Mouse (Mus musculus) stomach, embryonic 15.5 days (tissue): ENCODE results near the gene Srd5a1. TPM values are rescaled to one million over a fixed set of nuclear protein-coding genes. Genes with fewer than 3 reads are reported as not detected.
A peak's percentile ranks its signal among the peaks of the same experiment; 100 is the strongest.
"Not testable (repeated sequence)": the region's sequence is repeated elsewhere in the genome, so short reads cannot be mapped to it uniquely, and the experiment has no call there.

Source experiments
- ATAC-seq: fragments of 200-750 bp; cut with Nextera tagmentation; 2 replicates; pipeline ENCODE4 v1.8.0; 2017; ENCODE audit warnings: low read depth, moderate number of reproducible peaks, moderate TSS enrichment; ENCODE audit not compliant: insufficient read depth, low FRiP score
- H3K27ac ChIP-seq: fragments of 300-500 bp; sonication (generic); 2 replicates; pipeline ENCODE4 v1.5.1; 2015; ENCODE audit warnings: mild to moderate bottlenecking, inconsistent platforms
- H3K27me3 ChIP-seq: fragments of 300-500 bp; sonication (generic); replicated peaks from 2 replicates; pipeline ENCODE4 v1.6.1; 2015; ENCODE audit warnings: inconsistent platforms
- H3K36me3 ChIP-seq: fragments of 300-500 bp; sonication (generic); 2 replicates; pipeline ENCODE4 v1.6.1; 2015; ENCODE audit warnings: inconsistent platforms
- H3K4me1 ChIP-seq: fragments of 300-500 bp; sonication (generic); 2 replicates; pipeline ENCODE4 v1.6.1; 2015; ENCODE audit warnings: inconsistent platforms
- H3K4me2 ChIP-seq: fragments of 300-500 bp; sonication (generic); 2 replicates; pipeline ENCODE4 v1.6.1; 2015; ENCODE audit warnings: mild to moderate bottlenecking, inconsistent platforms
- H3K4me3 ChIP-seq: fragments of 300-500 bp; sonication (generic); replicated peaks from 2 replicates; pipeline ENCODE4 v1.5.1; 2015; ENCODE audit warnings: inconsistent platforms
- H3K9ac ChIP-seq: fragments of 300-500 bp; sonication (generic); 2 replicates; pipeline ENCODE4 v1.6.1; 2015; ENCODE audit warnings: inconsistent platforms
- H3K9me3 ChIP-seq: fragments of 300-500 bp; sonication (generic); 2 replicates; pipeline ENCODE4 v1.6.1; 2016; ENCODE audit warnings: inconsistent platforms
- WGBS: fragments of 180-500 bp; shearing (Covaris S2); methylation state at CpG from one replicate; pipeline ENCODE4 v1.1.7; 2015; 5-methylcytosine and 5-hydroxymethylcytosine counted together
- polyA plus RNA-seq: library from polyadenylated mRNA; unstranded; fragments of >200 nt; fragmentation: Nextera tagmentation; extraction: Ambion mirVana; gene quantifications from 2 replicates; pipeline ENCODE4 v1.2.1, GENCODE M21; 2015

Gene Srd5a1
- polyA plus RNA-seq, 1 experiment from 2014 or later, result 28.3 TPM

GRCm38 (mm10) chr13:69638108-69638626 lies 26.9 kb upstream of the Srd5a1 start:
- no peak overlapping the region for H3K27ac ChIP-seq
- 65% methylated on average over 6 of the region's 6 CpGs for WGBS
- H3K4me1 ChIP-seq, result no peaks in the 10 kb centered on the region
- peaks cover 33% of the 10 kb centered on the region for H3K36me3 ChIP-seq
- no peak overlapping the region for H3K4me2 ChIP-seq
- no peak overlapping the region for H3K9ac ChIP-seq
- no peaks in the 10 kb centered on the region for H3K9me3 ChIP-seq
- no peaks in the 10 kb centered on the region for H3K27me3 ChIP-seq
- H3K4me3 ChIP-seq, result no peak overlapping the region
- no peak for ATAC-seq

GRCm38 (mm10) chr13:69637657-69638056 lies 26.4 kb upstream of the Srd5a1 start:
- Histone ChIP-seq H3K36me3 (peaks cover 36% of the 10 kb centered on the region), H3K9ac (no peak overlapping the region), H3K9me3 (no peaks in the 10 kb centered on the region), H3K4me3 (no peak overlapping the region), H3K4me2 (no peak overlapping the region), H3K4me1 (no peaks in the 10 kb centered on the region), H3K27me3 (no peaks in the 10 kb centered on the region), H3K27ac (no peak overlapping the region)
- ATAC-seq, result no peak
- 85% methylated on average over 9 of the region's 9 CpGs for WGBS

DNA sequence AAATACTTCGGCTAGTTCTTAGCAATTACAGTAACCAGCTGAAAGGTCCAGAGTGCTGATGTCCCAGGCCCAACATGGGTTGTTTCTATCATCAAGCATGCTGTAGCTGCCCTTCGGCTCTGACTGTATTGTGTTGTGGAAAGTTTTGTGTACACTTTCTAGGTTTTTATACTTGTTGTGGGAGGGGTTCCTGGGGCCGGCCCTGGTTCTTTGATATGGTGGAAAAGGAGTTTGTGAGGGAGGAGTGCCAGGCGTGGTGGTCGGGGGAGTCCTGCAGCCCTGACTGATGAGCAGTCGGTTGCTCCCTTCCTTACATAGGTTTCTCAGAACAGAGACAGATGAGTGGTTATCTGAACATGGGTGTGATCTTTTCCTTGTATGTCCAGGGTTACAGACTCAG lies 25.6 kb upstream of the Srd5a1 start:
- 69% methylated on average over 6 of the region's 6 CpGs for WGBS
- no peak overlapping the region for H3K27ac ChIP-seq
- no peak overlapping the region for H3K4me3 ChIP-seq
- H3K4me1 ChIP-seq, result no peaks in the 10 kb centered on the region
- no peaks in the 10 kb centered on the region for H3K27me3 ChIP-seq
- H3K36me3 ChIP-seq, result peaks cover 43% of the 10 kb centered on the region
- no peaks in the 10 kb centered on the region for H3K9me3 ChIP-seq
- ATAC-seq, result no peak
- no peak overlapping the region for H3K4me2 ChIP-seq
- H3K9ac ChIP-seq, result no peak overlapping the region

- WGBS, result 64% methylated on average over 3 of the region's 3 CpGs
- Histone ChIP-seq H3K9ac (no peak overlapping the region), H3K27ac (no peak overlapping the region), H3K4me2 (no peak overlapping the region), H3K9me3 (no peaks in the 10 kb centered on the region), H3K36me3 (peaks cover 47% of the 10 kb centered on the region), H3K27me3 (no peaks in the 10 kb centered on the region), H3K4me3 (no peak overlapping the region), H3K4me1 (no peaks in the 10 kb centered on the region)
- ATAC-seq, result 0 out of 2 replicates have a peak, but pooled peaks have one; percentile 25
These were observed 25.1 kb upstream of the Srd5a1 start for GRCm38 (mm10) chr13:69636375-69636774.

DNA sequence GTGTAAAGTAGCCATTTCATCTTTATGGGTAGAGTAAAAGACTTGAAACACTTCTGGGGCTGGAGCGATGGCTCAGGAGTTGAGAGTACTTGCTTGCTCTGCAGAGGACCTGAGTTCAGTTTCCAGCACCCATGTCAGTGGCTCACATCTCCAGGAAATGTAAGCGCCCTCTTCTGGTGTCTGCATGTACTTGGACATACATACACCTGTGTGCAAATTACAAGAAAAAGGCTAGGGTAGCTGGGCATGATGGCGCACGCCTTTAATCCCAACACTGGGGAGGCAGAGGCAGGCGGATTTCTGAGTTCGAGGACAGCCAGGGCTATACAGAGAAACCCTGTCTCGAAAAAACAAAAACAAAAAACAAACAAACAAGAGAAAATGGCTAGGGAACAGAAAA lies 24.6 kb upstream of the Srd5a1 start:
- H3K4me2 ChIP-seq, H3K9me3 ChIP-seq, H3K27me3 ChIP-seq, H3K4me1 ChIP-seq, H3K4me3 ChIP-seq, H3K27ac ChIP-seq, ATAC-seq, H3K9ac ChIP-seq: not testable (repeated sequence)
- peaks cover 51% of the 10 kb centered on the region for H3K36me3 ChIP-seq
- WGBS, result 97% methylated on average over 7 of the region's 7 CpGs

DNA sequence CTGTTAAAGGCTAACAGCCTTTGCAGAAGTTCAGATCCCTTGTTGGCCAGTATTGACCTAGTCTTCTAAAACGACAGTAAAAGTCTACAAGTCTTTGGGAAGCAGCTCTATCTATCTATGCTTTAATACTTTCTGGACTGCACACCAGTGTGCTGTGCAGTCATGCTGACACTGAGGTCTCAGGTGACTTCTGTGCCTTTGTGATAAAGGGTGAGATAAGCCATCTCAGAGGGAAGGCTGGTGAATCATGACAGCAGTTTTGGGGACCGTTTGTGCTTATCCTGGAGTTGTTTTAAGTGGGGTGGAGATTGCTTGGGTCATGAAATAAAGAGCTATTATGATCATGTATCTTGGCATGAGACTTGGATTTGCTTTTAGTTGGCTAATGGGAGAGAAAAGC lies 22.7 kb upstream of the Srd5a1 start:
- no peak for ATAC-seq
- WGBS, result 77% methylated on average over 2 of the region's 2 CpGs
- H3K4me1 ChIP-seq, result no peaks in the 10 kb centered on the region

GRCm38 (mm10) chr13:69633551-69633950 lies 22.3 kb upstream of the Srd5a1 start:
- WGBS, result 91% methylated on average over 9 of the region's 9 CpGs
- H3K4me2 ChIP-seq, result no peak overlapping the region
- H3K27ac ChIP-seq, result no peak overlapping the region
- no peaks in the 10 kb centered on the region for H3K4me1 ChIP-seq
- ATAC-seq, result no peak
- no peaks in the 10 kb centered on the region for H3K27me3 ChIP-seq
- no peaks in the 10 kb centered on the region for H3K9me3 ChIP-seq
- peaks cover 58% of the 10 kb centered on the region for H3K36me3 ChIP-seq
- no peak overlapping the region for H3K4me3 ChIP-seq
- no peak overlapping the region for H3K9ac ChIP-seq

More for the DNA sequence above, 22.7 kb upstream of the Srd5a1 start:
- H3K4me3 ChIP-seq, result no peak overlapping the region
- H3K4me2 ChIP-seq, result no peak overlapping the region
- H3K36me3 ChIP-seq, result peaks cover 58% of the 10 kb centered on the region
- no peaks in the 10 kb centered on the region for H3K27me3 ChIP-seq
- H3K9ac ChIP-seq, result no peak overlapping the region
- H3K27ac ChIP-seq, result no peak overlapping the region
- H3K9me3 ChIP-seq, result no peaks in the 10 kb centered on the region

- no peaks in the 10 kb centered on the region for H3K4me1 ChIP-seq
- WGBS, result 87% methylated on average over 4 of the region's 4 CpGs
- no peak for ATAC-seq
- H3K9ac ChIP-seq, result no peak overlapping the region
- H3K27ac ChIP-seq, result no peak overlapping the region
- no peaks in the 10 kb centered on the region for H3K27me3 ChIP-seq
- H3K36me3 ChIP-seq, result peaks cover 66% of the 10 kb centered on the region
- H3K4me2 ChIP-seq, result no peak overlapping the region
- no peaks in the 10 kb centered on the region for H3K9me3 ChIP-seq
- no peak overlapping the region for H3K4me3 ChIP-seq
These were observed 20.4 kb upstream of the Srd5a1 start for GRCm38 (mm10) chr13:69631659-69632058.

- no peak overlapping the region for H3K9ac ChIP-seq
- peaks cover 69% of the 10 kb centered on the region for H3K36me3 ChIP-seq
- H3K27ac ChIP-seq, result no peak overlapping the region
- no peak overlapping the region for H3K4me3 ChIP-seq
- H3K4me2 ChIP-seq, result no peak overlapping the region
- H3K9me3 ChIP-seq, result no peaks in the 10 kb centered on the region
- 93% methylated on average over 3 of the region's 3 CpGs for WGBS
- no peaks in the 10 kb centered on the region for H3K4me1 ChIP-seq
- no peaks in the 10 kb centered on the region for H3K27me3 ChIP-seq
- no peak for ATAC-seq
These were observed 19.9 kb upstream of the Srd5a1 start for GRCm38 (mm10) chr13:69631111-69631510.

DNA sequence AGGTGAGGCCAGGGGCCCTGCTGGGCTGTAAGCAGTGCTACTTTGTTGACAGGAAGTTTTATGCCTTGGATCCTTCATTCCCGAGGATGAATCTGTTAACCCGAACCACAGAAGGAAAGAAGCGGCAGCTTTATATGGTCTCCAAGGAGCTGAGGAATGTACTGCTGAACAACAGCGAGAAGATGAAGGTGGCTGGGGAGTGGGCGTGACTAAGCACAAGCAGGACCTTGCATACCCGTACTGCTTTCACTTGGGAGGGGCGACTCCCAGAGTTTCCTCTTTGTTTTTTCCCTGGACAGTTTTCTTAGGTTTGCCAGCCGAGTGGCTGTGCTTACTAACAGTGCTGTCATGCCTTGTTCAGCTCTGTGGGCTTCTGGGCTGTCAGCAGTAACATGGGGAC lies 19.3 kb upstream of the Srd5a1 start:
- Histone ChIP-seq H3K4me1 (no peaks in the 10 kb centered on the region), H3K9ac (no peak overlapping the region), H3K27ac (no peak overlapping the region), H3K4me3 (no peak overlapping the region), H3K27me3 (no peaks in the 10 kb centered on the region), H3K9me3 (no peaks in the 10 kb centered on the region), H3K4me2 (no peak overlapping the region), H3K36me3 (peaks cover 71% of the 10 kb centered on the region)
- ATAC-seq, result no peak
- WGBS, result 76% methylated on average over 8 of the region's 8 CpGs

DNA sequence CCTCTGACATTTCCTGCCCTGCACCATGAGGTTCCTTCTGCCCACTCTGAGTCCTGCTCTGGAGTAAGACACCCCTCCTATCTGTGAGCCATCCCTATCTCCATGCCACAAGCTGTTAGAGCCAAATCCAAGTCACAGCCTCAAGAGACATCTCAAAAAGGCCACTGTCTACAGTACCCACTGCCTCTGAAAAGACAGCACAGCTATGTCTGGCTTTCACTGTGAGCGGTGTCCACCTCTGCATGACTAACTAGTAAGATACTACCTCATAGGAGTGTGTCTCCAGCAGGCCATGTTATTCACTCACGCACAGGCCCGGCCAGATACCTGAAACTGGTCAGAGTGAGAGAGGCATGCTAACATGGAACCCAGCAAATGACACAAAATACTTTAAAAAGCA lies 16.7 kb upstream of the Srd5a1 start:
- 96% methylated on average over 3 of the region's 3 CpGs for WGBS
- no peaks in the 10 kb centered on the region for H3K4me1 ChIP-seq
- H3K4me2 ChIP-seq, result no peak overlapping the region
- no peaks in the 10 kb centered on the region for H3K27me3 ChIP-seq
- H3K9ac ChIP-seq, result no peak overlapping the region
- H3K36me3 ChIP-seq, result peaks cover 62% of the 10 kb centered on the region
- H3K27ac ChIP-seq, result no peak overlapping the region
- no peaks in the 10 kb centered on the region for H3K9me3 ChIP-seq
- no peak for ATAC-seq
- H3K4me3 ChIP-seq, result no peak overlapping the region

DNA sequence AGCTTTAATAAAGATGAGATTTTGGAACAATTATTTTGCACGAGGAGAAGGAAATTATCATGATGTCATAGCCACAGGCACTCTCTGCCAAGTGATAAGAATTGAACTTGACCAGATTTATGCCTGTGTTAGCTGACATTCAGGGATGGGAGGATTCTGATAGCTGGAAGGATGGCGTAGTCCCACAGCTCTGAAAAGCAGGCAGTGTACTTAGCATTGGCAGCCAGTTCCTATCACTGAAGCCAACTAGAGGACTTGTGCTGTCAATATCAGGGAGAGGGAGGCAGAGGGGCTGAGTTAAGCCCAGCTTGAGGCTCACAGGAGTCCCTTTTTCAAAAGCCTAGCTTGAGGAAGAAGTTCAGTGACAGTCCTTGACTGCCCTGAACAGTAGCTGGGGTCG lies 13.3 kb upstream of the Srd5a1 start:
- 87% methylated on average over 3 of the region's 3 CpGs for WGBS
- ATAC-seq, result no peak
- no peak overlapping the region for H3K4me2 ChIP-seq
- H3K27ac ChIP-seq, result no peak overlapping the region
- H3K27me3 ChIP-seq, result no peaks in the 10 kb centered on the region
- no peak overlapping the region for H3K9ac ChIP-seq
- no peaks in the 10 kb centered on the region for H3K4me1 ChIP-seq
- H3K9me3 ChIP-seq, result no peaks in the 10 kb centered on the region
- H3K4me3 ChIP-seq, result no peak overlapping the region
- H3K36me3 ChIP-seq, result peaks cover 54% of the 10 kb centered on the region

- H3K9ac ChIP-seq, result no peak overlapping the region
- H3K9me3 ChIP-seq, result no peaks in the 10 kb centered on the region
- H3K4me2 ChIP-seq, result no peak overlapping the region
- peaks cover 56% of the 10 kb centered on the region for H3K36me3 ChIP-seq
- no peaks in the 10 kb centered on the region for H3K4me1 ChIP-seq
- H3K27me3 ChIP-seq, result no peaks in the 10 kb centered on the region
- 83% methylated on average over 5 of the region's 5 CpGs for WGBS
- no peak overlapping the region for H3K27ac ChIP-seq
- H3K4me3 ChIP-seq, result no peak overlapping the region
- no peak for ATAC-seq
These were observed 12.6 kb upstream of the Srd5a1 start for GRCm38 (mm10) chr13:69623843-69624242.
